Mouse (Mus musculus) heart, embryonic 12.5 days (tissue): ENCODE results near the gene Pou2f1. TPM values are rescaled to one million over a fixed set of nuclear protein-coding genes. Genes with fewer than 3 reads are reported as not detected.

Experiments
- ATAC-seq: fragments of 200-750 bp; cut with Nextera tagmentation; 2 replicates; pipeline ENCODE4 v1.8.0; 2017; ENCODE audit warnings: moderate TSS enrichment, moderate library complexity; ENCODE audit not compliant: insufficient number of reproducible peaks, low FRiP score
- H3K27ac ChIP-seq: fragments of 300-500 bp; sonication (generic); 2 replicates; pipeline ENCODE4 v1.5.1; 2016; ENCODE audit warnings: mild to moderate bottlenecking, moderate library complexity; ENCODE audit not compliant: poor library complexity, severe bottlenecking
- H3K27me3 ChIP-seq: fragments of 300-500 bp; sonication (generic); replicated peaks from 2 replicates; pipeline ENCODE4 v1.6.1; 2016; ENCODE audit warnings: mild to moderate bottlenecking, moderate library complexity
- H3K36me3 ChIP-seq: fragments of 300-500 bp; sonication (generic); 2 replicates; pipeline ENCODE4 v1.6.1; 2016; ENCODE audit warnings: mild to moderate bottlenecking, moderate library complexity
- H3K4me1 ChIP-seq: fragments of 300-500 bp; sonication (generic); replicated peaks from 2 replicates; pipeline ENCODE4 v1.6.1; 2016; ENCODE audit warnings: mild to moderate bottlenecking
- H3K4me2 ChIP-seq: fragments of 300-500 bp; sonication (generic); 2 replicates; pipeline ENCODE4 v1.6.1; 2016; ENCODE audit warnings: mild to moderate bottlenecking, moderate library complexity
- H3K4me3 ChIP-seq: fragments of 300-500 bp; sonication (generic); 2 replicates; pipeline ENCODE4 v1.5.1; 2016; ENCODE audit warnings: mild to moderate bottlenecking
- H3K9ac ChIP-seq: fragments of 300-500 bp; sonication (generic); 2 replicates; pipeline ENCODE4 v1.6.1; 2016; ENCODE audit warnings: mild to moderate bottlenecking, moderate library complexity
- H3K9me3 ChIP-seq: fragments of 300-500 bp; sonication (generic); replicated peaks from 2 replicates; pipeline ENCODE4 v1.6.1; 2016; ENCODE audit warnings: mild to moderate bottlenecking, moderate library complexity
- WGBS: fragments of 180-500 bp; shearing (Covaris S2); methylation state at CpG from one replicate; pipeline ENCODE4 v1.1.7; 2016; 5-methylcytosine and 5-hydroxymethylcytosine counted together
- polyA plus RNA-seq: library from polyadenylated mRNA; unstranded; fragments of >200 nt; fragmentation: Nextera tagmentation; extraction: Ambion mirVana; gene quantifications from 2 replicates; pipeline ENCODE4 v1.2.1, GENCODE M21; 2016

Pou2f1 gene
- polyA plus RNA-seq, 1 experiment from 2014 or later, result 11.9 TPM

- Histone ChIP-seq H3K27me3 (peaks cover 50% of the 10 kb centered on the region), H3K27ac (no peak overlapping the region), H3K9ac (no peak overlapping the region), H3K4me2 (no peak overlapping the region), H3K9me3 (no peaks in the 10 kb centered on the region), H3K4me1 (peaks cover 23% of the 10 kb centered on the region), H3K36me3 (no peaks in the 10 kb centered on the region), H3K4me3 (no peak overlapping the region)
- WGBS, result 72% methylated on average over 4 of the region's 4 CpGs
- no peak for ATAC-seq
These were observed 163.3 kb downstream of the Pou2f1 start for GRCm38 (mm10) chr1:165839201-165839600.

- peaks cover 23% of the 10 kb centered on the region for H3K4me1 ChIP-seq
- no peak for ATAC-seq
- H3K9ac ChIP-seq, result no peak overlapping the region
- no peak overlapping the region for H3K27ac ChIP-seq
- 30% methylated on average over 8 of the region's 8 CpGs for WGBS
- no peak overlapping the region for H3K4me3 ChIP-seq
- peaks cover 42% of the 10 kb centered on the region for H3K27me3 ChIP-seq
- H3K4me2 ChIP-seq, result no peak overlapping the region
- H3K9me3 ChIP-seq, result no peaks in the 10 kb centered on the region
- no peaks in the 10 kb centered on the region for H3K36me3 ChIP-seq
These were observed 164.9 kb downstream of the Pou2f1 start for GRCm38 (mm10) chr1:165837546-165837945.

- Histone ChIP-seq H3K4me1 (peaks cover 23% of the 10 kb centered on the region), H3K4me2 (no peak overlapping the region), H3K4me3 (no peak overlapping the region), H3K9ac (no peak overlapping the region), H3K27ac (no peak overlapping the region), H3K36me3 (no peaks in the 10 kb centered on the region), H3K27me3 (peaks cover 34% of the 10 kb centered on the region), H3K9me3 (no peaks in the 10 kb centered on the region)
- ATAC-seq, result no peak
- 10% methylated on average over 6 of the region's 6 CpGs for WGBS
These were observed 166.0 kb downstream of the Pou2f1 start for GRCm38 (mm10) chr1:165836461-165836860.

- WGBS, result 61% methylated on average over 12 of the region's 12 CpGs
- no peak overlapping the region for H3K27ac ChIP-seq
- H3K4me1 ChIP-seq, result peaks cover 18% of the 10 kb centered on the region
- H3K27me3 ChIP-seq, result peaks cover 24% of the 10 kb centered on the region
- no peaks in the 10 kb centered on the region for H3K9me3 ChIP-seq
- H3K4me3 ChIP-seq, result no peak overlapping the region
- ATAC-seq, result no peak
- H3K4me2 ChIP-seq, result 0 out of 2 replicates have a peak overlapping the region, but pooled peaks have one; percentile 17
- H3K9ac ChIP-seq, result no peak overlapping the region
- no peaks in the 10 kb centered on the region for H3K36me3 ChIP-seq
These were observed 167.9 kb downstream of the Pou2f1 start for GRCm38 (mm10) chr1:165834633-165834975.

- no peak for ATAC-seq
- H3K4me1 ChIP-seq, result peaks cover 18% of the 10 kb centered on the region
- peak overlapping the region; percentile 17; the same call in 1 of the 2 replicates for H3K4me2 ChIP-seq
- H3K9ac ChIP-seq, result no peak overlapping the region
- no peak overlapping the region for H3K4me3 ChIP-seq
- 44% methylated on average over 17 of the region's 17 CpGs for WGBS
- H3K36me3 ChIP-seq, result no peaks in the 10 kb centered on the region
- H3K27me3 ChIP-seq, result peaks cover 19% of the 10 kb centered on the region
- no peaks in the 10 kb centered on the region for H3K9me3 ChIP-seq
- no peak overlapping the region for H3K27ac ChIP-seq
These were observed 168.4 kb downstream of the Pou2f1 start for GRCm38 (mm10) chr1:165833910-165834632.

GRCm38 (mm10) chr1:165833244-165833643, 169.2 kb downstream of the Pou2f1 start:
- no peaks in the 10 kb centered on the region for H3K9me3 ChIP-seq
- no peak for ATAC-seq
- H3K27ac ChIP-seq, result no peak overlapping the region
- H3K4me1 ChIP-seq, result peaks cover 18% of the 10 kb centered on the region
- WGBS, result 34% methylated on average over 4 of the region's 4 CpGs
- H3K4me2 ChIP-seq, result no peak overlapping the region
- H3K27me3 ChIP-seq, result peaks cover 16% of the 10 kb centered on the region
- no peaks in the 10 kb centered on the region for H3K36me3 ChIP-seq
- no peak overlapping the region for H3K4me3 ChIP-seq
- no peak overlapping the region for H3K9ac ChIP-seq

- H3K4me1 ChIP-seq, result no peaks in the 10 kb centered on the region
- no peak overlapping the region for H3K4me2 ChIP-seq
- H3K36me3 ChIP-seq, result no peaks in the 10 kb centered on the region
- H3K9ac ChIP-seq, result no peak overlapping the region
- 81% methylated on average over 5 of the region's 5 CpGs for WGBS
- no peak overlapping the region for H3K27ac ChIP-seq
- H3K9me3 ChIP-seq, result no peaks in the 10 kb centered on the region
- H3K27me3 ChIP-seq, result peaks cover 7% of the 10 kb centered on the region; the same call in 1 of the 2 replicates
- no peak overlapping the region for H3K4me3 ChIP-seq
- ATAC-seq, result no peak
These were observed 172.6 kb downstream of the Pou2f1 start for GRCm38 (mm10) chr1:165829890-165830289.

GRCm38 (mm10) chr1:165828615-165829014, 173.9 kb downstream of the Pou2f1 start:
- no peak overlapping the region for H3K9ac ChIP-seq
- ATAC-seq, result no peak
- H3K4me3 ChIP-seq, result no peak overlapping the region
- no peaks in the 10 kb centered on the region for H3K36me3 ChIP-seq
- WGBS, result 82% methylated on average over 6 of the region's 6 CpGs
- no peak overlapping the region for H3K27ac ChIP-seq
- peaks cover 7% of the 10 kb centered on the region; the same call in 1 of the 2 replicates for H3K27me3 ChIP-seq
- no peak overlapping the region for H3K4me2 ChIP-seq
- H3K9me3 ChIP-seq, result no peaks in the 10 kb centered on the region
- H3K4me1 ChIP-seq, result no peaks in the 10 kb centered on the region

GRCm38 (mm10) chr1:165828173-165828572, 174.3 kb downstream of the Pou2f1 start:
- no peaks in the 10 kb centered on the region for H3K36me3 ChIP-seq
- H3K9me3 ChIP-seq, result no peaks in the 10 kb centered on the region
- no peak overlapping the region for H3K9ac ChIP-seq
- H3K4me3 ChIP-seq, result no peak overlapping the region
- no peaks in the 10 kb centered on the region for H3K4me1 ChIP-seq
- H3K27me3 ChIP-seq, result peaks cover 6% of the 10 kb centered on the region; the same call in 1 of the 2 replicates
- 70% methylated on average over 5 of the region's 5 CpGs for whole genome bisulfite sequencing
- H3K27ac ChIP-seq, result no peak overlapping the region
- H3K4me2 ChIP-seq, result no peak overlapping the region
- ATAC-seq, result no peak

- H3K4me2 ChIP-seq, result no peak overlapping the region
- no peak for ATAC-seq
- no peaks in the 10 kb centered on the region for H3K36me3 ChIP-seq
- 0 out of 2 replicates have a peak, but pooled peaks cover 2% of the 10 kb centered on the region for H3K27me3 ChIP-seq
- H3K4me1 ChIP-seq, result peaks cover 20% of the 10 kb centered on the region
- no peaks in the 10 kb centered on the region for H3K9me3 ChIP-seq
- H3K4me3 ChIP-seq, result no peak overlapping the region
- no peak overlapping the region for H3K9ac ChIP-seq
- WGBS, result 82% methylated on average over 2 of the region's 2 CpGs
- H3K27ac ChIP-seq, result no peak overlapping the region
These were observed 180.4 kb downstream of the Pou2f1 start for GRCm38 (mm10) chr1:165822031-165822430.

- H3K9ac ChIP-seq, result no peak overlapping the region
- WGBS, result 68% methylated on average over 4 of the region's 4 CpGs
- no peak overlapping the region for H3K4me3 ChIP-seq
- ATAC-seq, result no peak
- no peaks in the 10 kb centered on the region for H3K36me3 ChIP-seq
- H3K4me1 ChIP-seq, result peaks cover 27% of the 10 kb centered on the region
- H3K9me3 ChIP-seq, result no peaks in the 10 kb centered on the region
- no peak overlapping the region for H3K27ac ChIP-seq
- H3K27me3 ChIP-seq, result peaks cover 11% of the 10 kb centered on the region; the same call in 1 of the 2 replicates
- H3K4me2 ChIP-seq, result no peak overlapping the region
These were observed 183.3 kb downstream of the Pou2f1 start for GRCm38 (mm10) chr1:165819147-165819546.
